Mouse (Mus musculus) small intestine, adult 2 months (tissue): ENCODE results near the gene Emp1.

Source experiments
- CTCF ChIP-seq: fragments of 200-500 bp; IDR thresholded peaks from 2 replicates; pipeline ENCODE4 v1.5.1; 2012; ENCODE audit warnings: low read depth, mild to moderate bottlenecking, control low read depth, inconsistent platforms, low read length, moderate library complexity, mixed read lengths; ENCODE audit not compliant: insufficient replicate concordance, insufficient read length; ENCODE audit errors: extremely low read depth
- POLR2A ChIP-seq: fragments of 200-500 bp; IDR thresholded peaks from 2 replicates; pipeline ENCODE4 v1.6.1; 2012; ENCODE audit warnings: low read depth, mild to moderate bottlenecking, control low read depth, inconsistent platforms, low read length, moderate library complexity

DNA sequence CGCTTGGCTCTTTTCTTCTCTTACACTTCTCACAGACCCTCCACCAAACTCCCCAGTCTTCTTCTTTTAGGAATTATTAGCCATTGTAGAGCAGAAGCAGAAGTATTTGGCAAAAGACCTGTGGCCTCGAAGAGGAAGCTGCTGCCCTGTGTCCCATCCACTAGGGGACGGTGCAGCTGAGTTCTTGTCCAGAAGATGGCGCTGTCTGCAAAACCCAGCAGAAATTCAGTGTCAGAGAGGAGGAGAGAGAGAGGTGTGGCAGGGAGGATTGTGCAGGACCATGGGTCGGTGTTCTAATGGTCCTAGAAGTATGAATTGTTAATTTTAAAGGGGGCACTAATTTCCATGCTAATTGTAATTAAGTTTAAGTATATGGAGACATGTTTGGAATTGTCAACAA lies 55.1 kb downstream of the Emp1 start:
- TF ChIP-seq CTCF (peak; percentile 65; the same call in 1 of the 2 replicates), POLR2A (no peak)
